Mouse (Mus musculus) cortical plate, adult 2 months (tissue): ENCODE data around the gene Cic.

Experiments used
- CTCF ChIP-seq: fragments of 200-500 bp; IDR thresholded peaks from 2 replicates; pipeline ENCODE4 v1.5.1; 2011; ENCODE audit warnings: mild to moderate bottlenecking, control low read depth, low read length; ENCODE audit not compliant: insufficient read depth; ENCODE audit errors: extremely low read depth
- POLR2A ChIP-seq: fragments of 200-500 bp; IDR thresholded peaks from 2 replicates; pipeline ENCODE4 v1.6.1; 2011; ENCODE audit warnings: mild to moderate bottlenecking, low read length, control low read depth; ENCODE audit not compliant: insufficient read depth; ENCODE audit errors: extremely low read depth

- TF ChIP-seq CTCF (no peak), POLR2A (no peak)
Observed at GRCm38 (mm10) chr7:25323219-25323618, 55.7 kb downstream of the Cic start.
